Mouse (Mus musculus): ENCODE measurements around the gene Agxt. TPM values are rescaled to one million over a fixed set of nuclear protein-coding genes. Genes with fewer than 3 reads are reported as not detected.

Agxt gene
- total RNA-seq, 1 experiment from 2014 or later = not detected

- DNase-seq = no peak
Measured at GRCm38 (mm10) chr1:93150907-93151661, 16.0 kb downstream of the Agxt start.

- DNase-seq = no peak
Measured at GRCm38 (mm10) chr1:93157566-93157965, 22.5 kb downstream of the Agxt start.

- no peak for DNase-seq
Measured at GRCm38 (mm10) chr1:93158916-93159315, 23.9 kb downstream of the Agxt start.

GRCm38 (mm10) chr1:93159566-93160500 is 24.8 kb downstream of the Agxt start:
- no peak for DNase-seq

GRCm38 (mm10) chr1:93160501-93161133 is 25.6 kb downstream of the Agxt start, which contains the start of gene 2310007B03Rik:
Gene 2310007B03Rik, minus strand, starts transcription at chr1:93160948.
- DNase-seq = no peak

- no peak for DNase-seq
Measured at GRCm38 (mm10) chr1:93161350-93161749, 26.3 kb downstream of the Agxt start.

GRCm38 (mm10) chr1:93161921-93162320 is 26.9 kb downstream of the Agxt start:
- no peak for DNase-seq

GRCm38 (mm10) chr1:93162588-93162987 is 27.5 kb downstream of the Agxt start:
- DNase-seq = no peak

- no peak for DNase-seq
Measured at GRCm38 (mm10) chr1:93165447-93165846, 30.4 kb downstream of the Agxt start.

- DNase-seq = no peak
Measured at GRCm38 (mm10) chr1:93166346-93167079, 31.5 kb downstream of the Agxt start.

- no peak for DNase-seq
Measured at GRCm38 (mm10) chr1:93168295-93168775, 33.3 kb downstream of the Agxt start, which contains the start of gene Crocc2. Gene Crocc2, plus strand, starts transcription at chr1:93168725.

- DNase-seq = no peak
Measured at GRCm38 (mm10) chr1:93173665-93174064, 38.6 kb downstream of the Agxt start.

GRCm38 (mm10) chr1:93174399-93174798 is 39.4 kb downstream of the Agxt start:
- DNase-seq = peak; percentile 82

- no peak for DNase-seq
Measured at GRCm38 (mm10) chr1:93175849-93176248, 40.8 kb downstream of the Agxt start.

GRCm38 (mm10) chr1:93176525-93177332 is 41.7 kb downstream of the Agxt start:
- DNase-seq = peak; percentile 55

GRCm38 (mm10) chr1:93182281-93182680 is 47.2 kb downstream of the Agxt start:
- DNase-seq = no peak

- no peak for DNase-seq
Measured at GRCm38 (mm10) chr1:93184071-93184828, 49.2 kb downstream of the Agxt start.

GRCm38 (mm10) chr1:93190726-93191305 is 55.8 kb downstream of the Agxt start:
- DNase-seq = no peak

GRCm38 (mm10) chr1:93194961-93195360 is 59.9 kb downstream of the Agxt start:
- DNase-seq = no peak

Data from adrenal gland, postnatal 25 days (tissue).